Mouse (Mus musculus) 416B (cell line): ENCODE results near the gene Spast.
"Not testable (repeated sequence)": the region's sequence is repeated elsewhere in the genome, so short reads cannot be mapped to it uniquely, and the experiment has no call there.

Source experiments
- DNase-seq: peaks from one replicate; pipeline ENCODE4 v3.0.0; 2011; ENCODE audit warnings: low read depth

Spast gene

DNA sequence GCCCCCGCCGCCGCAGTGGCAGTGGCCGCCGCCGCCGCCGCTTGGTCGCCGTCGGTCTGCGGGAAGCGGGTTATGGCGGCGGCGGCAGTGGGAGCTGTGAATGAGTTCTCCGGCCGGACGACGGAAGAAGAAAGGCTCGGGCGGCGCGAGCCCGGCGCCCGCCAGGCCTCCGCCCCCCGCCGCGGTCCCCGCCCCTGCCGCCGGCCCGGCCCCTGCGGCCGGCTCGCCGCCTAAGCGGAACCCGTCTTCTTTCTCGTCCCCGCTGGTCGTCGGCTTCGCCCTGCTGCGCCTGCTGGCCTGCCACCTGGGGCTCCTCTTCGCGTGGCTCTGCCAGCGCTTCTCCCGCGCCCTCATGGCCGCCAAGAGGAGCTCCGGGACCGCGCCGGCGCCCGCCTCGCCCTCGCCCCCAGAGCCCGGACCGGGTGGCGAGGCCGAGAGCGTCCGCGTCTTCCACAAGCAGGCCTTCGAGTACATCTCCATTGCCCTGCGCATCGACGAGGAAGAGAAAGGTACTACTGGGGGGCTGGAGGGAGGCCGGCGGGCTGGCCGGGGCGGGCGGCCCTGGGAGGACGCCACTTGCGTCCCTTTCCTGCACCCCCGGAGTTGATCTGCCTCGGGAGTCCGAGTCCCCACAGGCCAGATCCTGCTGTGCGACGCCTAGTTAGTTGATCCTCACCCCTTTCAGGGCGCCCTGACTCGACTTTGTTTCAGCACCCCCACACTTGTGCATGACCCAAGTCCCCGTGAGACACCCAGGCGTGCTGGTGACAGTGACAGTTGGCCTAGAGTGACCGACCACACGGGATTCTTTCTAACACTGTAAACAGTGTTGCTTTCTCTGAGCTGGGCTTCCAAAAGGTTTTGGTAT is at the start of gene Spast:
TSS of gene Spast (plus strand) at position 51 of the 868 bp plus-strand sequence.
- DNase-seq: peak; percentile 51

DNA sequence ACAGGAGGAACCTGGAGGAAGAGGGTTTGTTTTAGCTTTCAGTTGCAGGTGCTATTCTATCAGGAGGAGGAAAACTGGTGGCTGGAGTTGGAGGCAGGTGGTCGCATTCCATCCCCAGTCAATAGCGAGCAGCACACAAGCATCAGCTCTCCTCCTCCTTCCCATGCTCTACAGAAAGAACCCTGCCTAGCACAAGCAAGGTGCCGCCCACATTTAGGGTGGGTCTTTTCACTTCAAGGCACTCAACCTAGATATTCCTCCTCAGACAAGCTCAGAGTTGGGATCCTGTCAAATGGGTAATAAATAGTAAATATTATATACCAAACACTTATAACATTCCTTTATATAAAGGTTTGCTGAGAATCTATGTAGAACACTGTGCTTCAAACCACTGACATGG is 48.6 kb upstream of the Spast start:
- DNase-seq: no peak

DNA sequence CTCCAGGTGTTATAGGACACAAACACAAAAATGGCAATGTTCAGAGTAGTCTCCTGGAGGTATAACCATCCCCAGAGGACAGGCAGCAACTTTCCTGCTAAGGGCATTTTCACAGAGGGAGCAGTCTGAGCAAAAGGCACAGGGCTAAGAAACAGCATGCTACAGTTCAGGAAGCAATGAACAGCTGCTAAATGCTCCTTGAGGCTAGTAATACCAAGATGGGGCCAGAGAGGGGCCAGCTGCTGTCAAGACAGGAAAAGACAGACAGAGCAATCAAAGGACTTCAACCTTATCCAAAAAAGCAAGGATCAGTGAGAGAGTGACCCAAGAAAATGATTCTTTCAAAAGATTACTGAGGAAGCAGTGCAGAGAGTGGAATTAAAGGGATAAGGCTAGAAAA is 47.9 kb upstream of the Spast start:
- peak; percentile 48 for DNase-seq

GRCm38 (mm10) chr17:74291640-74292361 is 47.0 kb upstream of the Spast start:
- DNase-seq: no peak

GRCm38 (mm10) chr17:74293687-74294425 is 44.9 kb upstream of the Spast start:
- peak; percentile 43 for DNase-seq

- DNase-seq: peak; percentile 72
These were observed 44.3 kb upstream of the Spast start for GRCm38 (mm10) chr17:74294426-74295025.

DNA sequence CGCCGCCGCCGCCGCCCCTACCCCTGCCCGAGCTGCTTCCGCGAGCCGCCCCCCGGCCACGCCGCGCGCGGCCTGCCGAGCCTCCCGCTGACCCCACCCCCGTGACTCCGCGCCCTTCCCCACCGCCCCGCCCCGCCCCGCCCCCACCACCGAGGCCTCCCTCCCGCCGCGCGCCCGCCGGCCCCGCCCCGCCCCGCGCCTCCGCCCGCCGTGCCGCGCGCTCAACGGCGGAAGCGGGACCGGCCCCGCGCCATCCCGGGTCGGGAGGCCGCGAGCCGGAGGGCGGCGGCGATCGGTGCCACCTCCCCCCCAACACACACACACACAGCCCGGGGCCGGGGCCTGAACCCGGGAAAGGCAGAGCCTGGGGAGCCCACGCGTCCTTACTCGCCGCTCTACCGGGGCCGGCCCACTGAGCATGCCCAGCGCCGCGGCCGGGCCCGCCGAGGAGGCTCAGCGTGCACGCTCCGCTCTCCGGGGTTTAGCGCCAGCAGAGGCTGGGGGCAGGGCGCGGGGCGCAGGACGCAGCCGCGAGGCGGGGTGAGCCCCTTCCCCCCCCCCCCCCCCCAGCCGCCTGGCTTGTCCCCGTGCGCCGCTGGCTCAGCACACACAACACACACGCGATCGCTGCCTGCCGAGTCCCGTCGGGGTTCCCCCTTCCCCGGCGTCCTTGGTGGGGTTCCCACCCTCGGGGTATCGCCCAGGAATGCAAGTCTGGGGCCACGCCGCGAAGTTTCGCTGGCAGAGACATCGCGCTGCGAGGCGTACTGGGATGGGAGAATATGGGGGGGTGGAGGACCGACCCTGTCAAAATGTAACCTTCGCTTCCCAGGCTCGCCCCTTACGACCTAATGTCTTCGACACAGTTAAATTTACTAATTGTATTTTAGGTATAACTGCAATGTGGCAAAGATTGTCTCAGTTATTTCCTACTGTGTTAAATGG is 43.5 kb upstream of the Spast start, which contains the start of gene Memo1:
TSS of gene Memo1 (minus strand) at position 496 of the 945 bp plus-strand sequence.
- DNase-seq: peak; percentile 71

- DNase-seq: peak; percentile 86
These were observed 42.5 kb upstream of the Spast start for GRCm38 (mm10) chr17:74296076-74296823.

DNA sequence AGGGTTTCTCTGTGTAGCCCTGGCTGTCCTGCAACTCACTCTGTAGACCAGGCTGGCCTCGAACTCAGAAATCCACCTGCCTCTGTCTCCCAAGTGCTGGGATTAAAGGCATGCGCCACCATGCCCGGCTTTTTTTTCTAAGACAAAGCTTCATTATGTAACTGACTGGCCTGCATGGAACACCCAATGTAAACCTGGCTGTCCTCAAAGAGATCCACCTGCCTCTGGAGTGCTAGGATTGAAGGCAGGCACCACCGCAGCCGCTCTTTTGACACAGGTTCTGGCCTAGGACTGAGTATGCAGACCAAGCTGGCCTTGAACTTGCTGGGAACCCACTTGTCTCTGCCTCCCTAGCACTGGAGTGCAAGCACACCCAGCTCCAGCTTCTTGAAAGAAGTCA is 41.8 kb upstream of the Spast start:
- DNase-seq: not testable (repeated sequence)

DNA sequence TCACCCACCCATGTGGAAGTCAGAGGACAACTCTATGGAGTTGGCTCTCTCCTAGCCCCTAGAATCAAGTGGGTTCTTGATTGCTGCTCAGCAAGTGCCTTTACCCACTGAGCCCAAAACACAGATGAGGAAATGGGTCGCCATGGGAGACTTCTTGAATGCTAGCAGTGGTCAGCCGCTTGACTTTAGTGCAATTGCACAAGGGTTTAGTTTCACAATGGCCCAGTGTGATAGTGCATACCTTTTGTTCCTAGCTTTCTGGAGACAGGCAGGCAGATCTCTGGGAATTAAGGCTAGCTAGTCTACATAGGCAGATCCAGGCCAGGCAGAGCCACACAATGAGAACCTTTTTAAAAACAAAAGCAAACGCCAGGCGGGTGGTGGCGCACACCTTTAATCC is 38.7 kb upstream of the Spast start:
- peak; percentile 23 for DNase-seq

DNA sequence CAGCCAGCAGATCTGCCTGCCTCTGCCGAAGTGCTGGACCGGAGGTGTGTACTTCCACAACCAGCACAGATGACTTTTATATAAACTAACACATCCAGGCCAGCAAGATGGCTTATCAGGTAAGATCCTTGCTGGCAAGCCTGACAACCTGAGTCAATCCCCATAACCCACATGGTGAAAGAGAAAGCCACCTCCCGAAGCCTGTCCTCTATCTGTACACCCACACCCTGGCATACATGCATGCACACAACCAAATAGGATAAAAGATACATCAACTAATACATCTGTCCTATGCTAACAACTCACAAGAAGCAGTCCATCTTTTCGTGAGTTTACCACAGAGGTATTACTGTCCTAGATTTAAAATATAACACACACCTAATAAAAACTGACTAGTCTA is 34.7 kb upstream of the Spast start:
- DNase-seq: no peak

GRCm38 (mm10) chr17:74305616-74306015 is 33.2 kb upstream of the Spast start:
- no peak for DNase-seq

DNA sequence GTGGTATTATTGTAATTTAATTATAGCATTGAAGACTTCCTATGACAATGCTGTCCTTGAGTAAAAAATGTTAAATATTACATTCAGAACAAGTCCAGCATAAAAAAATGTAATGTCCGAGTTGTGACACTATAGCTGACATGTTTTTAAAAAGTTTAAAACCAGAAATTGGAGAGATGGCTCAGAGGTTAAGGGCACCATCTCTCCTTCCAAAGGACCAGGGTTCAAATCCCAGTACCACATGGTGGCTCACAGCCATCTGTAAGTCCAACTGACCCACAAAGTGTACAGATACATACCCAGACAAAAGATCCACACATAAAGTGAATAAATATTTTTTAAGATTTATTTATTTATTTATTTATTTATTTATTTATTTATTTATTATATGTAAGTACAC is 32.8 kb upstream of the Spast start:
- no peak for DNase-seq

DNA sequence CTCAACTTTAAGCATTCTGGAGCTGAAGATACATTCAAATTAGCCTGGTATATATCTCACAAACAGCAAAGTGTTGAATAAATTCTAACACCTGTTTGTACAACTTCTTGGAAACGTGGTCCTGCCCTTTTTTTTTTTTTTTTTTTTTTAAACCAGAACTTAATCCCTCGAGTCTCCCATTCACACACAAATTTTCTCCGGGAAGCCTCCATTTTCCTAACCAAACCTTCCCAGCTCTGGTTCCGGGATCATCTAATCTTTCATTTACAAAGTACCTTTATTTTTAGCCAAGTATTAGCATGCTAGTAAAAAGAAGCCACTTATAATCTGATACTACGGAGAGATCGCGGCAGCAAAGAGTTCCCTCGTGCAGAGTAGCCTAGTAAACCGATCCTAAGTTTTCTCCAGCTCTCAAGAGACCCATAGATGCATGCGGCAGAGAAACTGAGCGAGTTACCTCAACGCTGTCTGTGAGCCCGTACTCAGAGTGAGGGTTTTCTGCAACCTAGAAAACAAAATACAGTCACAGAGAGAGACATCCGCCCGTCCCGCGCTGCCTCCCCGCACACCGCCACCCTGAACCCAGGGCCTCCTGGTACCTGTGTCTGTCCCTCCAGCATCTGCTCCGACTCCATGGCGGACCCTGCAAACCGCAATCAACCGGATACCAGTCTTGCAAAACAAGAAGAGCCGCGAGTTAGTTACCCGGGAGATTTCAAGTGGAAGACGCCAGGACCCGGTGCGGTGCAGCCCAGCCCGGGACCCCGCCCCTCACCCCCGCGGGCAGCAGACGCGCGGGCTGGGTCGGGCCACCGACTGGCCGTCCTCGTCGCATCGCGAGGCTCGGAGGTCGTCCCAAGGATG is 23.1 kb upstream of the Spast start:
- DNase-seq: peak; percentile 68

DNA sequence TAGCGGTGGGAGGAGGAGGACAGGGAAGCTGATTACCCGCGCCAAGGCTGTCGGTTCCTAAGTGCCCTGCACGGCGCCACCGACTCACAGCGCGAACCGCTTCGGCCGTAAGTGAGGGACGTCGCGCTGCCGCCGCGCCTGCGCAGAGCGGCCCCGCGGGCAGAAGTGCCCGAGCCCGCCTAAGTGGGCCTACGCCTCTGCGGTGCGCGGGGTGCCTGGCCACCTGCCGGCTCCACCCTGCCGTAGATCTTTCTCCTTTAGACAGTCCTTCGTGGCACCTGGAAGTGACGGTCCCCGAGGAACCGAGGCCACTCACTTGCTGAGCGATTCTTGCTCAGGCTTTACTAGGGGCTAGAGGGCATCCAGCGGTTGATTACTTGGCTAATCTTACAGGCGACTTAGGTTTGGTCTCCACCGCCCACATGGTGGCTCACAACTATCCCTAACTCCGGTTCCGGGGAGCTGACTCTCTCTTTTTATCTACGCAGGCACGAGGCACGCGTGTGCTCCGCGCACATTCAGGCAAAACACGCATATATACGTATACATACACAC is 22.4 kb upstream of the Spast start:
- peak; percentile 86 for DNase-seq

DNA sequence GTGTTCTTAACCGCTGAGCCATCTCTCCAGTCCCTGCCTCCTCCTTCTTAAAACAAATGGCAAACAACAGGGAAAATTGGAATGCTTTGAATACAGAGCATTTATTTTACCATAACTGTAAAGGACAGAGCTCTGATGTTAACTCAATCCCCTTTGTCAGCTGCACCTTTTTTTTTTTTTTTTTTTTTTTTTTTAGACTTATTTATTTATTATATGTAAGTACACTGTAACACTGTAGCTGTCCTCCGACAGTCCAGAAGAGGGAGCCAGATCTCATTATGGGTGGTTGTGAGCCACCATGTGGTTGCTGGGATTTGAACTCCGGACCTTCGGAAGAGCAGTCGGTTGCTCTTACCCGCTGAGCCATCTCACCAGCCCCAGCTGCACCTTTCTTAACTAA is 20.1 kb upstream of the Spast start:
- DNase-seq: no peak

- peak; percentile 5 for DNase-seq
These were observed 16.3 kb upstream of the Spast start for GRCm38 (mm10) chr17:74322400-74323054.

DNA sequence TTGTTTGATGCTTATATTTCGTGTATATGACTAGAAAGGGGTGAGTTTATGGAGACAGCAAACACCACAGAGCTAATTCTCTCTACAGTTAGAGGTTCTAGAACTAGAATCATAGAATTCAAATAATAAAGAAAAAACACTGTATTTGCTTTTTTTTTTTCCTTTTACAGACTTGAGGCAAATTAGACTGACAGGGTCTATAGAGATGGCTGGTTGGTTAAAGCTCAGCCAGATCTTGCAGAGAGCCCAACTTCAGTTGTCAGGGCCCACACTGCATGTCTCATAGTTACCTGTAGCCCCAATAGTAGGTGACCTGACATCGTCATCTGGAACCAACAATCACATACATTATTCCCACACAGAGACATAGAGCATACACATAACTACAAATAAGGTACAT is 14.9 kb upstream of the Spast start, which contains the start of gene Dpy30:
TSS of gene Dpy30 (minus strand) at position 101 of the 400 bp plus-strand sequence.
- DNase-seq: no peak
